Mouse (Mus musculus): Measurements from ENCODE around the gene Tradd.
"Not testable (repeated sequence)": the region's sequence is repeated elsewhere in the genome, so short reads cannot be mapped to it uniquely, and the experiment has no call there.

Tradd gene

GRCm38 (mm10) chr8:105251954-105252353, 12.5 kb downstream of the Tradd start:
- DNase-seq (ENCODE audit: low read depth, low spot score), result no peak

- DNase-seq (ENCODE audit: low read depth, low spot score), result no peak
These were observed 23.4 kb downstream of the Tradd start for GRCm38 (mm10) chr8:105241016-105241415.

GRCm38 (mm10) chr8:105237442-105238142, 26.8 kb downstream of the Tradd start:
- no peak for DNase-seq (ENCODE audit: low read depth, low spot score)

- no peak for DNase-seq (ENCODE audit: low read depth, low spot score)
These were observed 29.2 kb downstream of the Tradd start for GRCm38 (mm10) chr8:105235206-105235605.

- DNase-seq (ENCODE audit: low read depth, low spot score), result no peak
These were observed 31.1 kb downstream of the Tradd start for GRCm38 (mm10) chr8:105233126-105233935.

- not testable (repeated sequence) for DNase-seq (ENCODE audit: low read depth, low spot score)
These were observed 32.1 kb downstream of the Tradd start for GRCm38 (mm10) chr8:105232321-105232693.

GRCm38 (mm10) chr8:105231503-105232320, 32.7 kb downstream of the Tradd start:
- no peak for DNase-seq (ENCODE audit: low read depth, low spot score)

GRCm38 (mm10) chr8:105225917-105226316, 38.5 kb downstream of the Tradd start:
- no peak for DNase-seq (ENCODE audit: low read depth, low spot score)

- DNase-seq (ENCODE audit: low read depth, low spot score), result no peak
These were observed 39.2 kb downstream of the Tradd start for GRCm38 (mm10) chr8:105225272-105225593.

- peak; percentile 94 for DNase-seq (ENCODE audit: low read depth, low spot score)
These were observed 39.8 kb downstream of the Tradd start, which contains the start of gene D230025D16Rik for GRCm38 (mm10) chr8:105224413-105225271. D230025D16Rik (plus strand) TSS chr8:105225145.

- no peak for DNase-seq (ENCODE audit: low read depth, low spot score)
These were observed 40.6 kb downstream of the Tradd start for GRCm38 (mm10) chr8:105223850-105224249.

GRCm38 (mm10) chr8:105217926-105218522, 46.4 kb downstream of the Tradd start:
- no peak for DNase-seq (ENCODE audit: low read depth, low spot score)

GRCm38 (mm10) chr8:105214104-105214503, 50.3 kb downstream of the Tradd start:
- DNase-seq (ENCODE audit: low read depth, low spot score), result no peak

GRCm38 (mm10) chr8:105209153-105210110, 55.0 kb downstream of the Tradd start:
- no peak for DNase-seq (ENCODE audit: low read depth, low spot score)
